Mouse (Mus musculus) kidney, adult 2 months (tissue): ENCODE data around the gene Arid1b.

ENCODE experiments used
- CTCF ChIP-seq: fragments of 200-500 bp; conservative IDR thresholded peaks from 2 replicates; pipeline ENCODE4 v1.5.1; 2011; ENCODE audit warnings: low read depth, mild to moderate bottlenecking, control low read depth, low read length, moderate library complexity, mixed read lengths; ENCODE audit not compliant: insufficient read depth, insufficient read length
- POLR2A ChIP-seq: fragments of 200-500 bp; IDR thresholded peaks from one replicate; pipeline ENCODE4 v1.6.1; 2011; ENCODE audit warnings: low read depth, low read length, control low read depth

GRCm38 (mm10) chr17:5222827-5223226, 228.7 kb downstream of the Arid1b start:
- TF ChIP-seq CTCF = no peak
- no peak for TF ChIP-seq POLR2A
